Mouse (Mus musculus) embryonic facial prominence, embryonic 10.5 days (tissue): ENCODE measurements at regions not wholly inside any gene's neighbourhood (a gene's known extent, or its start where the extent isn't known, plus 50 kb on each side); places are given as distances from the start of the nearest gene placed in this dataset.
"Not testable (repeated sequence)": the region's sequence is repeated elsewhere in the genome, so short reads cannot be mapped to it uniquely, and the experiment has no call there.

Experiments
- DNase-seq: peaks from one replicate; pipeline ENCODE4 v3.0.0-alpha.2; 2017; ENCODE audit warnings: low spot score
- H3K27ac ChIP-seq: fragments of 300-500 bp; sonication (generic); replicated peaks from 2 replicates; pipeline ENCODE4 v1.5.1; 2016; ENCODE audit warnings: mild to moderate bottlenecking
- H3K27me3 ChIP-seq: fragments of 300-500 bp; sonication (generic); replicated peaks from 2 replicates; pipeline ENCODE4 v1.6.1; 2016; ENCODE audit warnings: low read depth, mild to moderate bottlenecking; ENCODE audit not compliant: poor library complexity, severe bottlenecking
- H3K36me3 ChIP-seq: fragments of 300-500 bp; sonication (generic); replicated peaks from 2 replicates; pipeline ENCODE4 v1.6.1; 2016; ENCODE audit warnings: mild to moderate bottlenecking, moderate library complexity
- H3K4me1 ChIP-seq: fragments of 300-500 bp; sonication (generic); 2 replicates; pipeline ENCODE4 v1.6.1; 2016
- H3K4me3 ChIP-seq: fragments of 300-500 bp; sonication (generic); 2 replicates; pipeline ENCODE4 v1.5.1; 2016; ENCODE audit warnings: mild to moderate bottlenecking, moderate library complexity
- H3K9me3 ChIP-seq: fragments of 300-500 bp; sonication (generic); 2 replicates; pipeline ENCODE4 v1.6.1; 2016; ENCODE audit warnings: mild to moderate bottlenecking
- WGBS: fragments of 180-500 bp; shearing (Covaris S2); methylation state at CpG from one replicate; pipeline ENCODE4 v1.1.7; 2016; 5-methylcytosine and 5-hydroxymethylcytosine counted together

- WGBS, result 80% methylated on average over 4 of the region's 4 CpGs
These were observed 77.9 kb upstream of the Max start for GRCm38 (mm10) chr12:77039953-77040305.

GRCm38 (mm10) chr12:77039295-77039952 is 77.4 kb upstream of the Max start:
- H3K4me3 ChIP-seq, result no peak overlapping the region
- H3K27me3 ChIP-seq, result peaks cover 20% of the 10 kb centered on the region
- DNase-seq, result no peak
- H3K27ac ChIP-seq, result no peak overlapping the region
- peaks cover 32% of the 10 kb centered on the region for H3K4me1 ChIP-seq
- WGBS, result 85% methylated on average over 17 of the region's 17 CpGs
- H3K9me3 ChIP-seq, result no peaks in the 10 kb centered on the region
- H3K36me3 ChIP-seq, result no peaks in the 10 kb centered on the region

More at GRCm38 (mm10) chr12:77039953-77040305, 77.9 kb upstream of the Max start:
- Histone ChIP-seq H3K4me1 (peaks cover 32% of the 10 kb centered on the region), H3K27me3 (peaks cover 24% of the 10 kb centered on the region), H3K36me3 (no peaks in the 10 kb centered on the region), H3K4me3 (no peak overlapping the region), H3K9me3 (0 out of 2 replicates have a peak, but pooled peaks cover under 1% of the 10 kb centered on the region), H3K27ac (no peak overlapping the region)
- no peak for DNase-seq

GRCm38 (mm10) chr12:77035676-77036075 is 73.7 kb upstream of the Max start:
- Histone ChIP-seq H3K4me3 (no peak overlapping the region), H3K36me3 (no peaks in the 10 kb centered on the region), H3K9me3 (no peaks in the 10 kb centered on the region), H3K27me3 (peaks cover 19% of the 10 kb centered on the region; the same call in 1 of the 2 replicates), H3K27ac (no peak overlapping the region), H3K4me1 (peaks cover 13% of the 10 kb centered on the region)
- DNase-seq, result no peak
- WGBS, result 63% methylated on average over 2 of the region's 2 CpGs

GRCm38 (mm10) chr12:77031448-77031847 is 69.4 kb upstream of the Max start:
- no peaks in the 10 kb centered on the region for H3K36me3 ChIP-seq
- H3K4me3 ChIP-seq, result no peak overlapping the region
- no peak overlapping the region for H3K27ac ChIP-seq
- H3K9me3 ChIP-seq, result no peaks in the 10 kb centered on the region
- no peak for DNase-seq
- 0 out of 2 replicates have a peak, but pooled peaks cover 12% of the 10 kb centered on the region for H3K27me3 ChIP-seq
- H3K4me1 ChIP-seq, result peaks cover 6% of the 10 kb centered on the region
- WGBS, result 66% methylated on average over 1 of the region's 1 CpGs

GRCm38 (mm10) chr12:77025431-77025879 is 63.5 kb upstream of the Max start:
- Histone ChIP-seq H3K9me3 (no peaks in the 10 kb centered on the region), H3K36me3 (no peaks in the 10 kb centered on the region), H3K27me3 (peaks cover 38% of the 10 kb centered on the region), H3K4me3 (no peak overlapping the region), H3K27ac (no peak overlapping the region), H3K4me1 (peaks cover 25% of the 10 kb centered on the region)
- WGBS, result 70% methylated on average over 7 of the region's 7 CpGs
- no peak for DNase-seq

GRCm38 (mm10) chr12:77022538-77022937 is 60.5 kb upstream of the Max start:
- H3K4me1 ChIP-seq, result peaks cover 22% of the 10 kb centered on the region
- H3K36me3 ChIP-seq, result no peaks in the 10 kb centered on the region
- 40% methylated on average over 5 of the region's 5 CpGs for WGBS
- H3K27me3 ChIP-seq, result peaks cover 34% of the 10 kb centered on the region
- DNase-seq, result peak; percentile 40
- peak overlapping the region; percentile 52 for H3K27ac ChIP-seq
- no peak overlapping the region for H3K4me3 ChIP-seq
- H3K9me3 ChIP-seq, result no peaks in the 10 kb centered on the region

- DNase-seq, result no peak
- Histone ChIP-seq H3K4me3 (no peak overlapping the region), H3K4me1 (peaks cover 22% of the 10 kb centered on the region), H3K9me3 (no peaks in the 10 kb centered on the region), H3K27ac (peak overlapping the region; percentile 52; the same call in 1 of the 2 replicates), H3K27me3 (peaks cover 34% of the 10 kb centered on the region), H3K36me3 (no peaks in the 10 kb centered on the region)
- 86% methylated on average over 5 of the region's 5 CpGs for WGBS
These were observed 59.9 kb upstream of the Max start for GRCm38 (mm10) chr12:77021881-77022280.

GRCm38 (mm10) chr12:77019708-77020511 is 57.9 kb upstream of the Max start:
- H3K4me1 ChIP-seq, result peaks cover 22% of the 10 kb centered on the region
- no peak overlapping the region for H3K4me3 ChIP-seq
- H3K9me3 ChIP-seq, result no peaks in the 10 kb centered on the region
- H3K27me3 ChIP-seq, result peaks cover 20% of the 10 kb centered on the region
- DNase-seq, result no peak
- WGBS, result 63% methylated on average over 14 of the region's 14 CpGs
- H3K36me3 ChIP-seq, result no peaks in the 10 kb centered on the region
- no peak overlapping the region for H3K27ac ChIP-seq

- not testable (repeated sequence) for H3K4me3 ChIP-seq, H3K36me3 ChIP-seq, DNase-seq, H3K27ac ChIP-seq, H3K9me3 ChIP-seq
- Histone ChIP-seq H3K27me3 (peaks cover 20% of the 10 kb centered on the region), H3K4me1 (peaks cover 22% of the 10 kb centered on the region)
- 26% methylated on average over 2 of the region's 2 CpGs for WGBS
These were observed 57.1 kb upstream of the Max start for GRCm38 (mm10) chr12:77019148-77019547.

GRCm38 (mm10) chr12:77018373-77018772 is 56.4 kb upstream of the Max start:
- no peak for DNase-seq
- no peak overlapping the region for H3K27ac ChIP-seq
- no peaks in the 10 kb centered on the region for H3K9me3 ChIP-seq
- no peaks in the 10 kb centered on the region for H3K36me3 ChIP-seq
- no peak overlapping the region for H3K4me3 ChIP-seq
- H3K4me1 ChIP-seq, result peaks cover 16% of the 10 kb centered on the region
- peaks cover 20% of the 10 kb centered on the region for H3K27me3 ChIP-seq
- 80% methylated on average over 6 of the region's 6 CpGs for WGBS

- 78% methylated on average over 2 of the region's 2 CpGs for WGBS
- Histone ChIP-seq H3K36me3 (no peaks in the 10 kb centered on the region), H3K4me3 (no peak overlapping the region), H3K9me3 (no peaks in the 10 kb centered on the region), H3K27ac (no peak overlapping the region), H3K27me3 (no peaks in the 10 kb centered on the region), H3K4me1 (no peaks in the 10 kb centered on the region)
- DNase-seq, result no peak
These were observed 52.9 kb upstream of the Max start for GRCm38 (mm10) chr12:77014908-77015307.
